Mouse (Mus musculus): Measurements from ENCODE around the gene Scn4b. TPM values are rescaled to one million over a fixed set of nuclear protein-coding genes. Genes with fewer than 3 reads are reported as not detected.
A peak's percentile ranks its signal among the peaks of the same experiment; 100 is the strongest.

Gene Scn4b
- polyA plus RNA-seq, 1 experiment from 2014 or later: not detected

DNA sequence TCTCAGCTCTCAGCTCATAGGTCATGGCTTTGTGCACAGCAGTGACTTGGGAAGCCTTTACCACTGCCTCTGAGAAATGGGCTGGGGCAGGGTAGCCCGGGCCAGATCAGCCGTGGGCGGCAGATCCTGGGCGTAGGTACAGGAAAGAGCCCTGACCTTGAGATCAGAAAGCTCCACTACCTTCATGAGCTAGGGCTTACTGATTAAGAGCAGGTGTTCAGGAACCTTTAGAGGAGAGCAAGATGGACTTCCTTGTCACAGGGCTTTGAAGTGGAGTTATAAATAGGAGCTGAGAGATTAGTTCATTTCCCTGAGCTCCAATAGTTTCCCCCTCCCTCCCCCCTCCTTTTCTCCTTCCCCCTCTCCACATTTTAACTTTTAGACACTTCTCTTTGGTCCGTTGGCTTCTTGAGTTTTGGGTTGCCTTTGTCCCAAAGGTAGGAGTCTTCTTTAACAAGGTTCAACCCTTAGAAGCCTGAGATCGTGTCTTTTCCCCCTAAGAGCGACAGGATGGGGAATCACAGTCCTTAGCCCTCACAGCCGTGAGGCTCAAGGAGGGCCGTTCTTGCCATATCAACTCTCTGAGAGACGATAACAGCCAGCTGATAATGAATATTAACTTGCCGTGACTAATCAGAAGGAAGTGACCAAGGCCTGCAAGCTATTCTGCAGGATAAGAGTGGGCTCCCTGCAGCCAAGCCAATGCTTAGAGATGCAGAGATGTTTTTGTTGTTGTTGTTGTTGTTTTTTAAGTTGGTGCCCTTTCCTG, 34.8 kb upstream of the Scn4b start:
- no peak overlapping the region for H3K27ac ChIP-seq (ENCODE audit: low read depth)
- no peak overlapping the region for H3K4me3 ChIP-seq (ENCODE audit: low read depth, low read length)
- ATAC-seq (ENCODE audit: insufficient read depth) (no peak), DNase-seq (no peak)
- TF ChIP-seq CTCF (IDR thresholded peaks at IDR 0.05; ENCODE audit: low read depth): no peak
- no peak overlapping the region for H3K4me2 ChIP-seq
- no peak overlapping the region for H3K9ac ChIP-seq
- no peaks in the 10 kb centered on the region for H3K27me3 ChIP-seq (ENCODE audit: insufficient read depth, low read length)
- H3K9me3 ChIP-seq (ENCODE audit: low read depth, low read length): no peaks in the 10 kb centered on the region
- 47% methylated on average over 11 of the region's 11 CpGs for WGBS
- H3K4me1 ChIP-seq (ENCODE audit: insufficient read depth): no peaks in the 10 kb centered on the region
- H3K36me3 ChIP-seq (ENCODE audit: insufficient read depth): no peaks in the 10 kb centered on the region

DNA sequence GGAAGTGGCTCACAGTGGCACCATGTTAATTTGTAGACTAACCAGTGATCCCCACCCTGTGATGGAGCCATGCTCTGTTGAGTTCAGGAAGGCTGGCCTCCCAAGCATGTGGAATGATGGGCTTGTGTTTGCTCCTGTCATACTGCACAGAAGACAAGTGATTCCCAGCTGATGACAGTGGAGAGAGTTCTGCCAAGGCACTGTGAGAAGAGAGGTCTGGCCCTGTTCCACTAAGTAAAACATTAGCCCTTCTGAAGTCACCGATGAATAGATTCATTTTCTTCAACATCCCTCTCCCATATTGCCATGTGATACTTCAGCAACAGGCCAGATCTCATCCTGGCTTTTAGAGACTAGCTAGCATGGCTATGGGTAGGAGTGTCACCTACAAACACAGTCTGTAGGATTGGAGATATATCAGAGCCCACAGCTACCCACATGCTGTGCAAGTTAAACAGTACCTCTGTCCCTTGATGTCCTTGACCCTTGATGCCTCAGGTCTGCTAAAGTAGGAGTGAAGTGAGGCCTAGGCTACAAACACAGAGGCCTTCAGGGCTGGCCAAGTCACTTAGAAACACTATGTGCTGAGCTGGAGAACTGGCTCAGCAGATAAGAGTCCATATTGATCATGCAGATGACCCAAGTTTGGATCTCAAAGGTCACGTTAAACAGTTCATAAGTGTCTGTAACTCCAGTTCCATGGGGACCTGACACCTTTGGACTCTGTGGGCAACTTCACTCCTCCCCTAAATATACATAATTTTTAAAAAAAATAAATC, 32.4 kb upstream of the Scn4b start:
- ATAC-seq (ENCODE audit: insufficient read depth) (no peak), DNase-seq (no peak)
- H3K36me3 ChIP-seq (ENCODE audit: insufficient read depth): no peaks in the 10 kb centered on the region
- no peak overlapping the region for H3K9ac ChIP-seq
- no peaks in the 10 kb centered on the region for H3K27me3 ChIP-seq (ENCODE audit: insufficient read depth, low read length)
- H3K27ac ChIP-seq (ENCODE audit: low read depth): no peak overlapping the region
- WGBS: 69% methylated on average over 2 of the region's 2 CpGs
- no peaks in the 10 kb centered on the region for H3K4me1 ChIP-seq (ENCODE audit: insufficient read depth)
- no peak for TF ChIP-seq CTCF (IDR thresholded peaks at IDR 0.05; ENCODE audit: low read depth)
- no peaks in the 10 kb centered on the region for H3K9me3 ChIP-seq (ENCODE audit: low read depth, low read length)
- no peak overlapping the region for H3K4me2 ChIP-seq
- no peak overlapping the region for H3K4me3 ChIP-seq (ENCODE audit: low read depth, low read length)

DNA sequence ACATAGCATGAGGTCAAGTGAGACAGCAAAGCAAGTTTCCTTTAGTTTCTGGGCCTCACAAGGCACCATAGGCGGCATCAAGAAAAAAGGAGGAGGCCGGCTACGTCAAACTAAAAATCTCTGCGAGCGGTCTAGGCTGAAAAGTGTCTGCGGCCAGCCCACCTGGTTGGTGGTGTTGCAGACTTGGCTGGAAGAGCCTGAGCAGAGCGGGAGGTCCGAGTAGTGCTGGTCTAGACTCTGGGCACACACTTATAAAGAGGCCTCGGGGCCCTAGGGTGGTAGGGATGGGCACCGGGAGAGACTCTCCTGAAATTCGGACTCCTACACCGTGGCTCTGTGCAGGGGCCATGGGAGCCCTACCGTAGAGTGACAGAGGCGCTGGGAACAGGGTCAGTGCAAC, 22.5 kb upstream of the Scn4b start:
- DNase-seq: peak; percentile 84
- WGBS: 3% methylated on average over 14 of the region's 14 CpGs

DNA sequence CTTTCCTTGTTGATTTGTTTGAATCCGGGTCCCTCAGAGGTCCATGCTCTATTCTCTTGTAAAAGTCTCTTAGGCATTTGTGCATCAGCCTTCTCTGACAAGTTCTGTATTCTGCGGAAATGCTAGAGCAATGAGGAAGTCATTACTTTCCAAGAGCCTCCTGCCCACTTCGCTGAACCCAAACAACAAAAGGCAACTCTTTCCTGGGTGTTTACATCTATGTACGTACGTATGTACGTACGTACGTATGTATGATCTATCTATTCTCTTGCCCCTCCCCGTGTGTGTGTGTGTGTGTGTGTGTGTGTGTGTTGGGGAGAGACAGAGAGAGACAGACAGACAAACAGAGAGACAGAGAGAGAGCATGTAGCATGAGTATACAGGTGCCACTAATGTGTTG, 21.4 kb upstream of the Scn4b start:
- H3K4me2 ChIP-seq: no peak overlapping the region
- no peaks in the 10 kb centered on the region for H3K9me3 ChIP-seq (ENCODE audit: low read depth, low read length)
- peaks cover 7% of the 10 kb centered on the region; the same call in 1 of the 2 replicates for H3K4me1 ChIP-seq (ENCODE audit: insufficient read depth)
- TF ChIP-seq CTCF (IDR thresholded peaks at IDR 0.05; ENCODE audit: low read depth): no peak
- H3K4me3 ChIP-seq (ENCODE audit: low read depth, low read length): no peak overlapping the region
- no peaks in the 10 kb centered on the region for H3K36me3 ChIP-seq (ENCODE audit: insufficient read depth)
- no peaks in the 10 kb centered on the region for H3K27me3 ChIP-seq (ENCODE audit: insufficient read depth, low read length)
- no peak overlapping the region for H3K9ac ChIP-seq
- 50% methylated on average over 9 of the region's 9 CpGs for WGBS
- DNase-seq (no peak), ATAC-seq (ENCODE audit: insufficient read depth) (no peak)
- no peak overlapping the region for H3K27ac ChIP-seq (ENCODE audit: low read depth)

More for the DNA sequence above, 22.5 kb upstream of the Scn4b start:
- Histone ChIP-seq H3K4me3 (ENCODE audit: low read depth, low read length) (peak overlapping the region; percentile 32), H3K27ac (ENCODE audit: low read depth) (no peak overlapping the region), H3K9ac (peak overlapping the region; percentile 42), H3K27me3 (ENCODE audit: insufficient read depth, low read length) (no peaks in the 10 kb centered on the region), H3K4me1 (ENCODE audit: insufficient read depth) (peaks cover 7% of the 10 kb centered on the region; the same call in 1 of the 2 replicates), H3K9me3 (ENCODE audit: low read depth, low read length) (no peaks in the 10 kb centered on the region), H3K4me2 (peak overlapping the region; percentile 65), H3K36me3 (ENCODE audit: insufficient read depth) (no peaks in the 10 kb centered on the region)
- peak; percentile 71 for ATAC-seq (ENCODE audit: insufficient read depth)
- no peak for TF ChIP-seq CTCF (IDR thresholded peaks at IDR 0.05; ENCODE audit: low read depth)

DNA sequence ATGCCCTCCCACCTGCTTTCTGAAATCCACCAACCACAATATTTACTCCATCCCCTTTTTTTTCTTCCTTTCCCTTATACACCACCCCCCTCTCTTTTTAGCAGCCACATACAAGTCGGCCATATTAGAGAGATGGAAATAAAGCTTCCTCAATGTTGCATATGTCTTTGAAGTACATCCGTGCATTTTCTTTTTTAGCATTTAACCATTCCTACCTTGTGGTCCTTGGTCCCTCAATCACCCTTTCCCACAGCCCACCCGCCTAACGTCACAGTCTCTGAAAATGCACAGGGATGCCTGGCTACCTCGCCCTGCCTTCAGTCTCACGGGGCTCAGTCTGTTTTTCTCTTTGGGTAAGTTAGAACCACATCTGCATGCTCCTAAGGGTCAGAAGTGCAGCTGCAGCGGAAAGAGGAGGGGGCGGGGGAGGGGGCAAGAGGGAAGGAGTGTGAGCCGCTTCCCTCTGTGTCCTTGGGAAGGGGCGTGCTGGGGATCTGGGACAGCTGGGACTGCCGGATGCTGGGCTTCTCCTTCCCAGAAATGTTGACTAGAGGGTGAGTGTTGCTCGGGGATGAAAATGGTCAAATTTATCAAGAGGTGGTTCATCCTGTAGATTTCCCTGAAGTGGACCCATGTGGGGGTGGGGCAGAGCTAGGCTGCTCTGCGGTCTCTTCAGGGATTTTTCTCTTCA, 20.3 kb upstream of the Scn4b start, which contains the start of gene Scn2b:
Gene Scn2b (plus strand): TSS at position 42 of the 691 bp plus-strand sequence.
- Histone ChIP-seq H3K4me3 (ENCODE audit: low read depth, low read length) (peak within 1 kb of the TSS; percentile 61), H3K9me3 (ENCODE audit: low read depth, low read length) (no peaks in the 10 kb centered on the region), H3K27ac (ENCODE audit: low read depth) (peak within 1 kb of the TSS; percentile 83), H3K9ac (peak within 1 kb of the TSS; percentile 76), H3K4me1 (ENCODE audit: insufficient read depth) (peaks cover 7% of the 10 kb centered on the region; the same call in 1 of the 2 replicates), H3K4me2 (peak within 1 kb of the TSS; percentile 73), H3K36me3 (ENCODE audit: insufficient read depth) (no peaks in the 10 kb centered on the region), H3K27me3 (ENCODE audit: insufficient read depth, low read length) (no peaks in the 10 kb centered on the region)
- peak; percentile 36; the same call in 1 of the 2 replicates for ATAC-seq (ENCODE audit: insufficient read depth)
- TF ChIP-seq CTCF (IDR thresholded peaks at IDR 0.05; ENCODE audit: low read depth): no peak
- WGBS: 2% methylated on average over 13 of the region's 13 CpGs
- DNase-seq: peak; percentile 53

DNA sequence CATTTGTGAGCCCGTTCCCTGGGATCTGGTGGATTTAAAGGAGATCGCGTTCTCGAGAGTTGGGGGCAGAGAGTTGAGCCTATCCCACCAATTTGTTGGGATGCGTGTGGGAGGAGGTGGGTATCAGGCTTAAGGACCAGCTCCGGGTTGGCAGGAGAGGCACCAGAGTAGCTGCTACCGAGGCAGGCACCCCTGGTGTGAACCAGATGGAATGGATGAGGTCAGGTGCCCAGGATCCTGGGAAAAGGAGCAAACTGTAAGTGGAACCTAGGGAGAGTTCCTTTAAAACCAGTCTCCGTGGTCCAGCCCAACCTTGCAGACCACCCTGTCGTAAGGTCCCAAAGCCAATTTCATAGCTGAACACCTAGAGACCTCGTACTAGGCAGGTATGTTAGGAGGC, 19.6 kb upstream of the Scn4b start:
- no peak for ATAC-seq (ENCODE audit: insufficient read depth)
- DNase-seq: no peak
- Histone ChIP-seq H3K9me3 (ENCODE audit: low read depth, low read length) (no peaks in the 10 kb centered on the region), H3K9ac (peak overlapping the region; percentile 76), H3K27me3 (ENCODE audit: insufficient read depth, low read length) (no peaks in the 10 kb centered on the region), H3K36me3 (ENCODE audit: insufficient read depth) (no peaks in the 10 kb centered on the region), H3K4me2 (peak overlapping the region; percentile 73), H3K4me1 (ENCODE audit: insufficient read depth) (peaks cover 7% of the 10 kb centered on the region; the same call in 1 of the 2 replicates), H3K4me3 (ENCODE audit: low read depth, low read length) (peak overlapping the region; percentile 61), H3K27ac (ENCODE audit: low read depth) (no peak overlapping the region)
- 24% methylated on average over 10 of the region's 10 CpGs for WGBS
- no peak for TF ChIP-seq CTCF (IDR thresholded peaks at IDR 0.05; ENCODE audit: low read depth)

All from lung, embryonic 14.5 days (tissue).